Mouse (Mus musculus) activated CD4-positive, CD25-positive, alpha-beta regulatory T cell, adult 9 weeks (primary cell): ENCODE data around the gene Megf11. TPM values are rescaled to one million over a fixed set of nuclear protein-coding genes. Genes with fewer than 3 reads are reported as not detected.

Experiments
- polyA plus RNA-seq: library from polyadenylated mRNA; unstranded; fragments of 100-300 nt; shearing (Covaris generic); gene quantifications from one replicate; pipeline ENCODE4 v1.2.1, GENCODE M21; 2017

The Megf11 gene
- polyA plus RNA-seq: 0.20 TPM

DNA sequence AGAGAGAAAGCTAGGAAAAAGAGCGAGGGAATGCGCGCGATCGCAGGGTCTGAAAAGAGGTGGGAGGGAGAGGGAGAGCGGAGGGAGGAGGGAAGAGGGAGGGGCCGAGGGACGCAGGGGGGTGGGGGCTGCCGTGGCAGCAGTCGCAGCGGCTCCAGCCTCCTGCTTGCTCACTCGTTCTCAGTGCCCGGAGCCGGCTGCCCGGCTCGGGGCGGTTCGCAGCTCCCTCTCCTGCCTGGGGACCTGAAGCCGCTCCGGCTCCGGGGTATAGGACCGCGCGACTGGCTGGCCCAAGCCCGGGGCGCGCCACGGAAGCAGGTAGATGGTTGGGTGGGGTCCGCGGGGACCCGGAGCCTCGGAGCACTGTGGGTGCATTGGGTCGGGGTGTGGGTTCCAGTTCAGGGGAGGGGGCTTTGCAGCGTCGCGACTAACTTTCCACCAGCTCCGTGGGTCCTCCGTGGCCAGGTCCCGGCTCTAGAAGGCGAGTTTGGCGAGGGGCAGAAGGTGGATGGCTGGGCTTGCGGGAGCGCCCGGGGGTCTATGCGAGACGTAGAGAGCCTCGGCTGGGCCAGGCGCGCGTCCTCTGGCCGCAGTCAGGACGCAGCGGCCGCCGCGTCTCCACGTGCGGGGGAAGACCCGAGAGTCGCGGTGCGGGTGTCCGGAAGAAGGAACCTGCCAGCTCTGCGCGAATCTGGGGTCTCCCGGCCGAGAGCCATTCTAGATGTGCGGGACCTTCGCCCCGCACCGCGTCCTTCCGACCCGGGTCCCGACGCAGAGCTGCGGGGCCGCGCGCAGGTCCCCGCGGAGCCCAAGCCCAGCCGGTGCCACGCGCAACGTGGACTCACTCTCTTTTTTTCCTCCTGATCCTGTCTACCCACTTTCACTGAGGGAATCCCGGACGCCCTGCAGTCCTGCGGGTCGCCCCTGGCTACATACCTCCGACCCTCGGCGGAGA, at the start of gene Megf11:
Megf11 (plus strand) TSS at position 116 of the 955 bp plus-strand sequence.

DNA sequence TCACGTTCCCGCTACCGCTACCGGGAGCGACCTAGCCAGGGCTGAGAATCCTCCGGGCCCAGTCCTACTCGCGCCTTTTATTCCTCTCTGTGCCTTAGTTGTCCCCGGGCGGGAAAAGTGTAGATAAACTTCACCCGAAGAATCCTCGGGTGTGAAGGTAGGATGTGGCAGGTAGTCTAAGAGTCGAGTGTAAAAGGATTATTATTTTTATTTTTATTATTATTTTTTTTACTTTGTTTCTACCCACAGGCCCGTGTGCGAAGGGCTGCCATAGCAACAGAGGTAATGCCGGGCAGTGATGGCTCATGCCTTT, 44.2 kb upstream of the Megf11 start, which contains the start of gene Dis3l:
Dis3l (minus strand) TSS at position 35 of the 313 bp plus-strand sequence.

DNA sequence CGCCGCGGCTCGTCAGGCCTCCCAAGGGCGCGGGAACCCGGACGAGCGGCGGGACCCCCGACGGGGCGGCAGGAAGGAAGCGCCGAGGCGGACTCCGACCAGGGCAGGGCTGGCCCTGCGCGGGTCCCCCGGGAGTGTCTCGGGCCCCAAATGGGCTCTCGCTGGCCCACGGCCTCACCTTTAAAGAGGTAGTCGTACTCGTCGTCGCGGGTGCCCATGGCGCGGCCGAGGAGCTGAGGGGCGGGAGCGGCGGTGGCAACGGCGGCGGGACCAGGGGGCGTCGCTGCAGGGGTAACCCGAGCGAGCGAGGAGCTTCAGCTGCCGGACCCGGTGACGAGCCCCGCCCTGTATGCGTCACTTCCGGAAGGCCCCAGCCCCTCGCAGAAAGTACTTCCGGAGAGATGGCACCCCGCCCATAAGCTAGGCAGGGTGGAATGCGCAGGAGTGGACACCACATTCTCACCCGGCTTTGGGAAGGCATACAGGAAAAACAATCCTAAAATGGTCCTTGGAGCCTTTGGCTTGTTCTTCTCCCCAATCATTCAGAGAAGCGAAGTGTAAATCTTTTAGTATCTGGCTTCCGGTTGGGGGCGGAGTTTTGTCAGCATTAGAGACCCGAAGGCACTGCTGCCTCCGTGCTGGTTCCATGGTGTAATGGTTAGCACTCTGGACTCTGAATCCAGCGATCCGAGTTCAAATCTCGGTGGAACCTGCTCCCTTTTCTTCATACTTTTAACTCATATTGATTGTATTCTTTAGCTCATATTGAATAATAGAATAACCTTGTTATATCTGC, 352.2 kb downstream of the Megf11 start, which contains the start of gene Rab11a:
Rab11a (minus strand) TSS at position 353 of the 796 bp plus-strand sequence.

Other genes with a start within 250 kb of the Megf11 start
- 3.0 TPM for gene Zwilch, start 212.5 kb upstream of the Megf11 start, polyA plus RNA-seq
- 1,713 TPM for gene Rpl4, start 212.3 kb upstream of the Megf11 start, polyA plus RNA-seq
- 68.8 TPM for gene Snapc5, start 206.4 kb upstream of the Megf11 start, polyA plus RNA-seq
- 12.7 TPM for gene Uchl4, start 150.4 kb upstream of the Megf11 start, polyA plus RNA-seq
- 68.8 TPM for gene Map2k1, start 132.0 kb upstream of the Megf11 start, polyA plus RNA-seq
- gene Tipin, start 104.0 kb upstream of the Megf11 start, polyA plus RNA-seq: 50.2 TPM
- gene Dis3l, start 44.3 kb upstream of the Megf11 start, polyA plus RNA-seq: 18.8 TPM